Mouse (Mus musculus) layer of hippocampus, adult 2 months (tissue): ENCODE measurements around the gene Tnfsf10. TPM values are rescaled to one million over a fixed set of nuclear protein-coding genes. Genes with fewer than 3 reads are reported as not detected.

Experiments
- DNase-seq, 2 experiments: peaks; one replicate each; pipeline ENCODE4 v3.0.0; 2022; ENCODE audit warnings: low spot score in 2 of 2
- H3K27ac ChIP-seq: fragments of 200-600 bp; 2 replicates; pipeline ENCODE4 v1.8.1; 2022
- H3K4me3 ChIP-seq: fragments of 200-600 bp; 2 replicates; pipeline ENCODE4 v1.8.1; 2022; ENCODE audit warnings: mild to moderate bottlenecking
- CTCF ChIP-seq: fragments of 200-600 bp; conservative IDR thresholded peaks from 2 replicates; pipeline ENCODE4 v1.8.1; 2022; ENCODE audit warnings: antibody characterized with exemption, mild to moderate bottlenecking, moderate library complexity
- total RNA-seq, 2 experiments: library from RNA; stranded (reverse); gene quantifications; 2 replicates each; pipeline ENCODE4 v1.2.3; 2021

Gene Tnfsf10
- total RNA-seq, 2 experiments from 2014 or later: 0.83 to 1.4 TPM

- DNase-seq: no peak
- no peak for TF ChIP-seq CTCF
- no peak overlapping the region for H3K27ac ChIP-seq
- no peak overlapping the region for H3K4me3 ChIP-seq
Measured at GRCm38 (mm10) chr3:27351105-27351504, 34.3 kb downstream of the Tnfsf10 start.

GRCm38 (mm10) chr3:27359100-27359720 is 42.4 kb downstream of the Tnfsf10 start:
- no peak overlapping the region for H3K4me3 ChIP-seq
- no peak for DNase-seq
- H3K27ac ChIP-seq: no peak overlapping the region
- no peak for TF ChIP-seq CTCF

- H3K4me3 ChIP-seq: no peak overlapping the region
- peak; percentile 52 for TF ChIP-seq CTCF
- H3K27ac ChIP-seq: no peak overlapping the region
- DNase-seq: no peak
Measured at GRCm38 (mm10) chr3:27370125-27370524, 53.3 kb downstream of the Tnfsf10 start.

DNA sequence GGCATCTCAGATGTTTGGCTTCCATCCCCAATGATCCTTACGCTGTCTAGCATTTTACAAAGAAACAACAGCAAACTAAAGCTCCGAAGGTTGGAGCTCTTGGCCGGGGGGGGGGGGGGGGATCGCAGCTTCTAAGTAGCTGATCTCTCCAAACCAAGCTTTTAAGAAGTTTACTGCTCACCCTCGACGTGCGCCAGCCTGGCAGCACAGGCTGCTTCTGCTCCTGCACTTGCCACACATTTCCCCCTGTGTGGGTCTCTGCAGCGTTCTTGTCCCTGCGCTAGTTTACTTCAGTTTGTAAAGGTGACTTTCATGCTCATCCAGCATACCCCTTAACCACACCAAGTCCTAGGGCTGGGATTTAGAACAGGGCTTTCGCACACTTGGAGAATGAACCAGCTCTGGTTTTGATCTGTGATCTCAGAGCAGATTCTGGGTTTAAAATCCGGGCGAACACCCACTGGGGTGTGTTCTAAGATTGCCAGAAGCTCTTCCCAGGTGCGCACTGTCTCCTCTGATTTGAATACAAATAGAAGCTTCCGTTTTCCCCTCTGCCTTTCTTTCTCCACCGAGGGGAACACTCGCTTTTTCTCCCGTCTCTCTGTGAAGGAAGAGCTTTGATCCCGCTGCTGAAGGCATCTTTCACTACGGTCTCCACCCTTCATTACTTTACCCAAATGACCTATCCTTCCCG is 53.9 kb downstream of the Tnfsf10 start:
- no peak for TF ChIP-seq CTCF
- Histone ChIP-seq H3K4me3 (peak overlapping the region; percentile 53), H3K27ac (peak overlapping the region; percentile 39; the same call in 1 of the 2 replicates)
- DNase-seq: no peak

DNA sequence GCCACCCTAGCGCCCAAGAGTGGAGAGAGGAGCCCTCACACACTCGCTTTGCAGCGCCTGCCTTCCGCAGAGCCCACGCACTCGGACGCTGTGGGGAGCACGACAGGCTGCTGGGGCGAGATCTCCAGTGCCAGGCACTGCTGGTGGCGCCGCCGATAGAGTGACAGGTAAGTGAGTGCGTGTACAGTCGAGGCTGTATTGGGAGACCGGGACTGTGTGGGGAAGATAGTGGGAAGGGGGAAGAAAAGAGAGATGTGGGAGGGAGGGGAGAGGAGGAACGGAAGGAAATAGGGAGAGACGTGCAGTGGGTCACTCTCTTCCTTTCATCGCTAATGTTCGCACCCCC is 54.4 kb downstream of the Tnfsf10 start, which contains the start of gene Ghsr:
TSS of gene Ghsr (plus strand) at position 76 of the 346 bp plus-strand sequence.
- H3K4me3 ChIP-seq: peak within 1 kb of the TSS; percentile 53
- TF ChIP-seq CTCF: no peak
- H3K27ac ChIP-seq: peak within 1 kb of the TSS; percentile 39; the same call in 1 of the 2 replicates
- DNase-seq: no peak

DNA sequence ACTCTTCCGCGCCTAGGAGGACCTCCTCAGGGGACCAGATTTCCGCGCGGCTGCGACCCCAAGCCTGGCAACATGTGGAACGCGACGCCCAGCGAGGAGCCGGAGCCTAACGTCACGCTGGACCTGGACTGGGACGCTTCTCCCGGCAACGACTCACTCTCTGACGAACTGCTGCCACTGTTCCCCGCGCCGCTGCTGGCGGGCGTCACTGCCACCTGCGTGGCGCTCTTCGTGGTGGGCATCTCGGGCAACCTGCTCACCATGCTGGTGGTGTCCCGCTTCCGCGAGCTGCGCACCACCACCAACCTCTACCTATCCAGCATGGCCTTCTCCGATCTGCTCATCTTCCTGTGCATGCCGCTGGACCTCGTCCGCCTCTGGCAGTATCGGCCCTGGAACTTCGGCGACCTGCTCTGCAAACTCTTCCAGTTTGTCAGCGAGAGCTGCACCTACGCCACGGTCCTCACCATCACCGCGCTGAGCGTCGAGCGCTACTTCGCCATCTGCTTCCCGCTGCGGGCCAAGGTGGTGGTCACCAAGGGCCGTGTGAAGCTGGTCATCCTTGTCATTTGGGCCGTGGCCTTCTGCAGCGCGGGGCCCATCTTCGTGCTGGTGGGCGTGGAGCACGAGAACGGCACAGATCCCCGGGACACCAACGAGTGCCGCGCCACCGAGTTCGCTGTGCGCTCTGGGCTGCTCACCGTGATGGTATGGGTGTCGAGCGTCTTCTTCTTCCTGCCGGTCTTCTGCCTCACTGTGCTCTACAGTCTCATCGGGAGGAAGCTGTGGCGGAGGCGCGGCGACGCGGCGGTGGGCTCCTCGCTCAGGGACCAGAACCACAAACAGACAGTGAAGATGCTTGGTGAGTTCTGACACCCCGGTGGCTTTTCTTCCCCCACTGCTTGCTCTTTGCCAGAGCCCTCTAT is 55.2 kb downstream of the Tnfsf10 start:
- Histone ChIP-seq H3K27ac (peak overlapping the region; percentile 39; the same call in 1 of the 2 replicates), H3K4me3 (peak overlapping the region; percentile 53)
- DNase-seq: no peak
- TF ChIP-seq CTCF: no peak

- no peak for TF ChIP-seq CTCF
- H3K27ac ChIP-seq: no peak overlapping the region
- no peak overlapping the region for H3K4me3 ChIP-seq
- DNase-seq: no peak
Measured at GRCm38 (mm10) chr3:27374396-27374795, 57.6 kb downstream of the Tnfsf10 start.

DNA sequence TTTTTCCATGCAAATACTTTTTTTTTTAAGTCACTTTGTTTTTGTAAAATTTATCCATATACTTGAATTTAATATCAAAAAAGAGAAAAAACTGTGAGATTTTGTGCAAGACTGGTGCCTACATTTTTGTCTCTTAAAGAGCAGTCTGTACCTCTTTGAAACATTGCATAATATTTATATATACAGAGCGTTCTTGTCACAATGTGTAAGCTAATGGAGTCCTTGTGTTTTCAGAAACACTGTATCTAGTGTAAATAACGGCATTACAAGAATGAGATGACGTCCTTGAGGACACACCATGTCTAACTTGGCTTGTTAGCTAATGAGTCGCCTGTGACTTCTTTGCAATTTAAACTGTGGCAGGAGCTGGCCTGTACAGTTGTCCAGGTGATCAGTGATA is 61.1 kb downstream of the Tnfsf10 start:
- no peak overlapping the region for H3K4me3 ChIP-seq
- TF ChIP-seq CTCF: no peak
- H3K27ac ChIP-seq: no peak overlapping the region
- DNase-seq: no peak

DNA sequence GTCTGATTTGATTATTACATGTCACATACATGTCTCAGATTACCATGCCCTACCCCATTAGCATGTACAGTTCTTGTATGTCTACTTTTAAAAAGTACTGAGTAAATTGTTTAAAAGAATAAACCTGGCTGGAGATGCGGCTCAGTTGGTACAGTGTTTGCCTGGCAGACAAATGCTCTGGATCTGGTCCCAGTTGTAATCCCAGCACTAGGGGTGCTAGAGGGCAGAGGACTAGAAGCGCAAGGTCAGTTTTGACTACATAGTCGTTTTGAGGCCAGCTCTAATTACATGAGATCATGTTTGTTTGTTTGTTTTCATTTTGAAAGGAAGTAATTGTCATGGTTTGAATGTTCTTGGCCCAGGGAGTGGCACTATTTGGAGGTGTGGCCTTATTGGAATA is 68.0 kb downstream of the Tnfsf10 start:
- peak; percentile 43 for TF ChIP-seq CTCF
- Histone ChIP-seq H3K4me3 (no peak overlapping the region), H3K27ac (no peak overlapping the region)
- no peak for DNase-seq

GRCm38 (mm10) chr3:27389923-27390322 is 73.1 kb downstream of the Tnfsf10 start:
- H3K27ac ChIP-seq: no peak overlapping the region
- TF ChIP-seq CTCF: no peak
- no peak for DNase-seq
- no peak overlapping the region for H3K4me3 ChIP-seq

Other genes with a start within 250 kb of the Tnfsf10 start
- gene Ect2, start 163.2 kb upstream of the Tnfsf10 start, total RNA-seq: 1 to 10 TPM; 1.7 to 1.9 TPM
- gene Nceh1, start 134.1 kb upstream of the Tnfsf10 start, total RNA-seq: 100 to 1,000 TPM; 108 to 115 TPM
- gene Ghsr, start 54.3 kb downstream of the Tnfsf10 start, total RNA-seq: 1 to 10 TPM in 1 of 2 experiments, under 1 TPM in 1; 0.93 to 1.8 TPM